Comparison of ENCODE assay signal across 8 mouse cellular contexts in genomic region chr13:58158099-58158912, GRCm38 (mm10). TPM values are rescaled to one million over a fixed set of nuclear protein-coding genes. Genes with fewer than 3 reads are reported as not detected.
DNase-seq lines count a peak whose midpoint lies in the region; ATAC-seq and TF ChIP-seq lines count a peak whose summit lies in the region.

No protein-coding gene starts in this region.

- no peaks in the 10 kb centered on the region for H3K9me3 ChIP-seq in forebrain, embryonic 15.5 days
- H3K9me3 ChIP-seq in lung, embryonic 14.5 days (ENCODE audit: low read depth, low read length) = no peaks in the 10 kb centered on the region

- H3K36me3 ChIP-seq in forebrain, embryonic 15.5 days = peaks cover 30% of the 10 kb centered on the region
- H3K36me3 ChIP-seq in lung, embryonic 14.5 days (ENCODE audit: insufficient read depth) = peaks cover 22% of the 10 kb centered on the region
- peaks cover 16% of the 10 kb centered on the region for H3K36me3 ChIP-seq in thymus, adult 2 months (ENCODE audit: control insufficient read depth, insufficient read depth, low read length)

- peaks cover 12% of the 10 kb centered on the region for H3K4me1 ChIP-seq in forebrain, embryonic 15.5 days
- no peaks in the 10 kb centered on the region for H3K4me1 ChIP-seq in lung, embryonic 14.5 days (ENCODE audit: insufficient read depth)
- H3K4me1 ChIP-seq in olfactory bulb, adult 2 months (ENCODE audit: control insufficient read depth, insufficient read depth, low read length) = peaks cover 7% of the 10 kb centered on the region
- peaks cover 6% of the 10 kb centered on the region for H3K4me1 ChIP-seq in thymus, adult 2 months (replicated peaks; ENCODE audit: control insufficient read depth, insufficient read depth, low read length)

- peak; percentile 56 for ATAC-seq in forebrain, embryonic 15.5 days (replicated peaks)
- ATAC-seq in lung, embryonic 14.5 days (ENCODE audit: insufficient read depth) = peak; percentile 60

- DNase-seq in ES-CJ7 (ENCODE audit: low read depth, low spot score) = peak; percentile 96
- peak; percentile 83 for DNase-seq in cerebellum, adult 11 months
- DNase-seq in heart, postnatal 36 days = peak; percentile 85 to 89
- DNase-seq in layer of hippocampus, adult 2 months (ENCODE audit: low spot score in 2 of 2) = peak; percentile 83 to 89
- DNase-seq in lung, embryonic 14.5 days = peak; percentile 97
- DNase-seq in thymus, adult 2 months = peak; percentile 87

- peak; percentile 99 for TF ChIP-seq CTCF in layer of hippocampus, adult 2 months (conservative IDR thresholded peaks at IDR 0.05)
- peak; percentile 94 for TF ChIP-seq CTCF in lung, embryonic 14.5 days (IDR thresholded peaks at IDR 0.05; ENCODE audit: low read depth)
- TF ChIP-seq CTCF in olfactory bulb, adult 2 months (IDR thresholded peaks at IDR 0.05; ENCODE audit: insufficient read depth, low read depth, low read length) = peak; percentile 67
- TF ChIP-seq CTCF in thymus, adult 2 months (IDR thresholded peaks at IDR 0.05; ENCODE audit: borderline replicate concordance, control insufficient read depth, extremely low read depth, insufficient read depth, low read length, poor library complexity) = peak; percentile 66; the same call in 1 of the 2 replicates

- H3K4me2 ChIP-seq in forebrain, embryonic 15.5 days (replicated peaks) = peak overlapping the region; percentile 94
- H3K4me2 ChIP-seq in lung, embryonic 14.5 days = peak overlapping the region; percentile 97

- intact Hi-C loops in heart, postnatal 36 days (cut with DNase I) = loop anchor here (1.0 to 10.0 kb wide), 5 partner anchors 44 to 226 kb away; partner anchors contain the start of genes 2210016F16Rik and Ubqln1

- peak overlapping the region; percentile 90 for H3K9ac ChIP-seq in forebrain, embryonic 15.5 days (replicated peaks)
- H3K9ac ChIP-seq in lung, embryonic 14.5 days = peak overlapping the region; percentile 71

- H3K27ac ChIP-seq in forebrain, embryonic 15.5 days (replicated peaks) = peak overlapping the region; percentile 74
- H3K27ac ChIP-seq in layer of hippocampus, adult 2 months = peak overlapping the region; percentile 86
- peak overlapping the region; percentile 76; the same call in 1 of the 2 replicates for H3K27ac ChIP-seq in lung, embryonic 14.5 days (ENCODE audit: low read depth)
- no peak overlapping the region for H3K27ac ChIP-seq in olfactory bulb, adult 2 months (ENCODE audit: insufficient read depth, low read depth, low read length)
- peak overlapping the region; percentile 88 for H3K27ac ChIP-seq in thymus, adult 2 months (ENCODE audit: control insufficient read depth, insufficient read depth, low read length)

- no peaks in the 10 kb centered on the region for H3K27me3 ChIP-seq in forebrain, embryonic 15.5 days
- H3K27me3 ChIP-seq in lung, embryonic 14.5 days (ENCODE audit: insufficient read depth, low read length) = no peaks in the 10 kb centered on the region
- no peaks in the 10 kb centered on the region for H3K27me3 ChIP-seq in thymus, adult 2 months (ENCODE audit: control insufficient read depth, insufficient read depth, low read length)

- peak overlapping the region; percentile 94 for H3K4me3 ChIP-seq in forebrain, embryonic 15.5 days
- peak overlapping the region; percentile 87 for H3K4me3 ChIP-seq in layer of hippocampus, adult 2 months
- peak overlapping the region; percentile 81 for H3K4me3 ChIP-seq in lung, embryonic 14.5 days (ENCODE audit: low read depth, low read length)
- H3K4me3 ChIP-seq in olfactory bulb, adult 2 months (ENCODE audit: insufficient read depth, low read depth, low read length) = peak overlapping the region; percentile 65
- H3K4me3 ChIP-seq in thymus, adult 2 months (ENCODE audit: control insufficient read depth, insufficient read depth, low read length) = peak overlapping the region; percentile 90

- 5% methylated on average over 16 of the region's 16 CpGs for WGBS in forebrain, embryonic 15.5 days
- 6% methylated on average over 16 of the region's 16 CpGs for WGBS in lung, embryonic 14.5 days
- 1% methylated on average over 16 of the region's 16 CpGs for WGBS in olfactory bulb, adult 2 months
- 6% methylated on average over 16 of the region's 16 CpGs for WGBS in thymus, adult 2 months

- TF ChIP-seq POLR2A in olfactory bulb, adult 2 months (IDR thresholded peaks at IDR 0.05; ENCODE audit: insufficient read depth, low read depth, low read length) = no peak
- no peak for TF ChIP-seq POLR2A in thymus, adult 2 months (IDR thresholded peaks at IDR 0.05; ENCODE audit: control insufficient read depth, extremely low read depth, insufficient read depth, low read length, poor library complexity)

RNA-seq across cellular contexts. Expression of gene Idnk, which starts 0.9 kb away (rescaled TPM):
- 65.6 and 74.9 TPM in 2 replicates for polyA plus RNA-seq in forebrain, embryonic 15.5 days (2015; fragmentation: Nextera tagmentation; extraction: Ambion mirVana)
- 10 to 100 TPM; 25.0 to 26.6 TPM for total RNA-seq in heart, postnatal 36 days (2021)
- total RNA-seq in layer of hippocampus, adult 2 months (2021) = 10 to 100 TPM; 28.4 to 34.9 TPM
- polyA plus RNA-seq in lung, embryonic 14.5 days (2014; fragmentation: Nextera tagmentation; extraction: Ambion mirVana) = 29.7 and 30.9 TPM in 2 replicates
- not detected in 2 replicates for polyA plus RNA-seq in olfactory bulb, adult 2 months (2012; ENCODE audit: insufficient read depth, insufficient read length, low replicate concordance, missing spikeins)
- polyA plus RNA-seq in thymus, adult 2 months (2012; rRNA removed) = 53.4 and 57.2 TPM in 2 replicates

RNA-seq across cellular contexts. Expression of gene Hnrnpa0, which starts 29.9 kb away (rescaled TPM):
- polyA plus RNA-seq in forebrain, embryonic 15.5 days (2015; fragmentation: Nextera tagmentation; extraction: Ambion mirVana) = 52.4 and 57.9 TPM in 2 replicates
- 10 to 100 TPM; 62.0 to 76.3 TPM for total RNA-seq in heart, postnatal 36 days (2021)
- total RNA-seq in layer of hippocampus, adult 2 months (2021) = 100 to 1,000 TPM; 120 to 122 TPM
- polyA plus RNA-seq in lung, embryonic 14.5 days (2014; fragmentation: Nextera tagmentation; extraction: Ambion mirVana) = 46.5 and 51.7 TPM in 2 replicates
- 114 TPM in 1 of 2 replicates, not detected in the other for polyA plus RNA-seq in olfactory bulb, adult 2 months (2012; ENCODE audit: insufficient read depth, insufficient read length, low replicate concordance, missing spikeins)
- polyA plus RNA-seq in thymus, adult 2 months (2012; rRNA removed) = 169 and 254 TPM in 2 replicates

RNA-seq across cellular contexts. Expression of gene Klhl3, which starts 44.9 kb away (rescaled TPM):
- polyA plus RNA-seq in forebrain, embryonic 15.5 days (2015; fragmentation: Nextera tagmentation; extraction: Ambion mirVana) = 8.6 and 9.0 TPM in 2 replicates
- 1 to 10 TPM; 1.7 to 2.5 TPM for total RNA-seq in heart, postnatal 36 days (2021)
- total RNA-seq in layer of hippocampus, adult 2 months (2021) = 10 to 100 TPM; 48.3 to 48.4 TPM
- 3.6 and 3.9 TPM in 2 replicates for polyA plus RNA-seq in lung, embryonic 14.5 days (2014; fragmentation: Nextera tagmentation; extraction: Ambion mirVana)
- not detected in 2 replicates for polyA plus RNA-seq in olfactory bulb, adult 2 months (2012; ENCODE audit: insufficient read depth, insufficient read length, low replicate concordance, missing spikeins)
- polyA plus RNA-seq in thymus, adult 2 months (2012; rRNA removed) = 1.9 and 2.0 TPM in 2 replicates

RNA-seq across cellular contexts. Expression of gene Ubqln1, which starts 57.1 kb away (rescaled TPM):
- 153 TPM in 2 replicates for polyA plus RNA-seq in forebrain, embryonic 15.5 days (2015; fragmentation: Nextera tagmentation; extraction: Ambion mirVana)
- total RNA-seq in heart, postnatal 36 days (2021) = 10 to 100 TPM; 47.8 to 49.6 TPM
- 100 to 1,000 TPM; 139 to 143 TPM for total RNA-seq in layer of hippocampus, adult 2 months (2021)
- polyA plus RNA-seq in lung, embryonic 14.5 days (2014; fragmentation: Nextera tagmentation; extraction: Ambion mirVana) = 98.6 and 107 TPM in 2 replicates
- polyA plus RNA-seq in olfactory bulb, adult 2 months (2012; ENCODE audit: insufficient read depth, insufficient read length, low replicate concordance, missing spikeins) = 142 TPM in 1 of 2 replicates, not detected in the other
- 161 and 171 TPM in 2 replicates for polyA plus RNA-seq in thymus, adult 2 months (2012; rRNA removed)
